Mouse (Mus musculus): ENCODE measurements around the gene Twf2. TPM values are rescaled to one million over a fixed set of nuclear protein-coding genes. Genes with fewer than 3 reads are reported as not detected.

Gene Twf2
- total and polyA plus RNA-seq, 3 experiments = 66.8 to 101 TPM; not detected in 1

DNA sequence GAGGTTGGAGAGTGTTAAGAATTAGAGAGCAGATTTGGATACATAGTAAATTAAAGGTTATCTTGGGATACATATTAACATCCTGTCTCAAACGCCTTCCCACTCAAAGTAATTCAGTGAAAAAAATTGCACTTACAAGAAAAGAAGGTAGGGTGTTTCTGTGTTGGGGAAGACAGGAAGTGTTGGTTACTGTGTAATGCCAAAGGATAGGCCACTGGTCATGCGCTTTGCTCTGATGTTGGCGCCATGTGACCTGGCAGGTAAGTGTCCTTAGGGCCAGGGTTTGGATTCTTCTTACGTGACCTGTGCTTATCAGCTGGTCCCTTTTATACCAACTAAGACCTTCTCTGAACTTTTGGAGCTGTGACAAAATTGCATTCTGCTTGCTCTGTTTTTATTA lies 20.8 kb upstream of the Twf2 start:
- no peaks in the 10 kb centered on the region for H3K4me1 ChIP-seq (ENCODE audit: control insufficient read depth in 1 of 2, insufficient read depth in 2 of 2, low read length in 2 of 2)
- H3K27me3 ChIP-seq (ENCODE audit: control insufficient read depth in 1 of 2, insufficient read depth in 2 of 2, low read length in 2 of 2) = no peaks in the 10 kb centered on the region
- peaks cover 0 to 60% of the 10 kb centered on the region in 2 experiments; a peak in 2 of 4 replicates for H3K36me3 ChIP-seq (ENCODE audit: control insufficient read depth in 1 of 2, insufficient read depth in 2 of 2, low read length in 2 of 2)
- H3K79me2 ChIP-seq (ENCODE audit: control insufficient read depth, insufficient read depth, low read length, poor library complexity) = peaks cover 10% of the 10 kb centered on the region
- no peaks in the 10 kb centered on the region for H3K9me3 ChIP-seq (replicated peaks; ENCODE audit: insufficient read depth, low read length)
- no peak overlapping the region for H3K4me3 ChIP-seq (ENCODE audit: control insufficient read depth in 1 of 2, insufficient read depth in 1 of 2, low read depth in 2 of 2, low read length in 2 of 2)
- H3K9ac ChIP-seq (ENCODE audit: control insufficient read depth, low read depth, low read length, poor library complexity, severe bottlenecking) = no peak overlapping the region
- TF ChIP-seq RCOR1 (IDR thresholded peaks at IDR 0.05; ENCODE audit: low read depth, low read length) (no peak), ELF1 (IDR thresholded peaks at IDR 0.05; ENCODE audit: low read depth, low read length) (no peak), UBTF (IDR thresholded peaks at IDR 0.05; ENCODE audit: borderline replicate concordance, insufficient read depth, low read depth, low read length) (no peak), ZNF384 (IDR thresholded peaks at IDR 0.05; ENCODE audit: low read depth, low read length) (no peak), POLR2AphosphoS2 (IDR thresholded peaks at IDR 0.05; ENCODE audit: low read length) (no peak), NRF1 (IDR thresholded peaks at IDR 0.05; ENCODE audit: insufficient read depth, low read depth, low read length, poor library complexity, severe bottlenecking) (no peak), ZKSCAN1 (IDR thresholded peaks at IDR 0.05; ENCODE audit: low read depth, low read length) (no peak), MAX (IDR thresholded peaks at IDR 0.05; ENCODE audit: low read length) (no peak), TAL1 (IDR thresholded peaks at IDR 0.05; ENCODE audit: low read length) (no peak), ZMIZ1 (IDR thresholded peaks at IDR 0.05; ENCODE audit: low read depth, low read length) (no peak), SIN3A (IDR thresholded peaks at IDR 0.05; ENCODE audit: low read length) (no peak), ZC3H11A (IDR thresholded peaks at IDR 0.05; ENCODE audit: low read depth, low read length) (no peak), CHD2 (IDR thresholded peaks at IDR 0.05; ENCODE audit: low read length) (no peak), ETS1 (IDR thresholded peaks at IDR 0.05; ENCODE audit: low read depth, low read length) (no peak), TBP (IDR thresholded peaks at IDR 0.05; ENCODE audit: low read depth, low read length) (no peak)
- no peak overlapping the region for H3K27ac ChIP-seq (ENCODE audit: control insufficient read depth, low read depth, low read length)
- no peak for DNase-seq (ENCODE audit: low read depth, low spot score)

DNA sequence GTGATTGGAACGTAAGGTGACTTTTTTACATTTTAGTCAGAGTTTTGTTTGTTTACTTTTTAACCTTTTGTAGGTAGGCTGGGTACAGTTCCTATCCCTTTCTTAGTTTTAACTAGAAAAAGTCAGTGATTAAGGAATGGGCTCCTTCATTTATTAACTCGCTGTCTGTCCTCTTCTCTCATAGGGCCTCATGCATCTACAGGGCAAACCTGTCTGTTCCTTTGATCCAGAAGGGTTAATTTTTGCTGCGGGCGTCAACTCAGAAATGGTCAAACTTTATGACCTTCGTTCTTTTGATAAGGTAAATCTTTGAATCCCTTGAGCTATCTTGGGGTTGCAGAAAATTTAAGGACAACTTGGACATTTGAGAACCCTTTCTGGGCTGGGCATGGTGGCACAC lies 18.9 kb upstream of the Twf2 start:
- TF ChIP-seq MAX (IDR thresholded peaks at IDR 0.05; ENCODE audit: low read length) (no peak), NRF1 (IDR thresholded peaks at IDR 0.05; ENCODE audit: insufficient read depth, low read depth, low read length, poor library complexity, severe bottlenecking) (no peak), MYB (IDR thresholded peaks at IDR 0.05; ENCODE audit: low read depth, low read length) (no peak), ZKSCAN1 (IDR thresholded peaks at IDR 0.05; ENCODE audit: low read depth, low read length) (no peak), MAFK (IDR thresholded peaks at IDR 0.05; ENCODE audit: borderline replicate concordance, low read depth, low read length) (no peak), TCF12 (IDR thresholded peaks at IDR 0.05; ENCODE audit: low read depth, low read length) (no peak), POLR2AphosphoS5 (IDR thresholded peaks at IDR 0.05; ENCODE audit: borderline replicate concordance, low read depth, low read length) (no peak), GATA1 (IDR thresholded peaks at IDR 0.05; ENCODE audit: low read depth, low read length) (no peak), EP300 (IDR thresholded peaks at IDR 0.05; ENCODE audit: low read depth in 1 of 2, low read length in 2 of 2) (no peak)
- Histone ChIP-seq H3K9ac (ENCODE audit: control insufficient read depth, low read depth, low read length, poor library complexity, severe bottlenecking) (no peak overlapping the region), H3K27ac (ENCODE audit: control insufficient read depth, low read depth, low read length) (no peak overlapping the region), H3K4me1 (ENCODE audit: control insufficient read depth in 1 of 2, insufficient read depth in 2 of 2, low read length in 2 of 2) (no peaks in the 10 kb centered on the region), H3K79me2 (ENCODE audit: control insufficient read depth, insufficient read depth, low read length, poor library complexity) (peaks cover 3% of the 10 kb centered on the region; the same call in 1 of the 2 replicates), H3K27me3 (ENCODE audit: control insufficient read depth in 1 of 2, insufficient read depth in 2 of 2, low read length in 2 of 2) (no peaks in the 10 kb centered on the region), H3K4me3 (ENCODE audit: control insufficient read depth in 1 of 2, insufficient read depth in 1 of 2, low read depth in 2 of 2, low read length in 2 of 2) (no peak overlapping the region), H3K36me3 (ENCODE audit: control insufficient read depth in 1 of 2, insufficient read depth in 2 of 2, low read length in 2 of 2) (peaks cover 0 to 65% of the 10 kb centered on the region in 2 experiments; a peak in 2 of 4 replicates), H3K9me3 (replicated peaks; ENCODE audit: insufficient read depth, low read length) (no peaks in the 10 kb centered on the region)
- no peak for DNase-seq (ENCODE audit: low read depth, low spot score)

All from MEL (cell line).